20 mouse cellular contexts compared by ENCODE assay signal in the genomic region with DNA sequence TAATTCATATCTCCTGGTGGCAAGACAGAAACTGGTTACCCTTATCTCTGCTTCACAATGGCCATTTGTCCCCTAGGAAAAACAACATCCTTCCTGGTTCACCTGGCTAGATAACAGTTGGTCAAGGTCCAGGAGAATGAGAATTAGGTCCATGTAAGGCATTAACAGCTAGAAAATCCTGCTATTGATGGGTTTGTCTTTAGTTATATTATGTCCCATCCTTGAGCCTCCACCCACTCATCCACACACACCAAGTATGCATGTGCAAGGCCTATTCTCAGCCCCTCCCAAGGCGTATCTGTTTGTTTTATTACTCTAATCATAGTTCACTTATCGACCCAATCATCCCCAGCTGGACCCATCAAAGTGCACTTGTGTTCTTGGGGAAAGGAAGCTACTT.
"Had no signal": no experiment of that assay in that cellular context is flagged by ENCODE, and none has a peak within 500 bp of the region (broad histone marks: within the 10 kb centered on the region; RNA-seq: fewer than 3 reads in every experiment).

No protein-coding gene starts in this region.

- H3K4me1 ChIP-seq: limb, embryonic 10.5 days; liver, embryonic 12.5 days; liver, embryonic 15.5 days; lung, embryonic 15.5 days; megakaryocyte, embryonic 14.5 days; neural tube, embryonic 13.5 days had no signal

- ATAC-seq: inflammation-experienced regulatory T-cells, adult 6 months; liver, embryonic 12.5 days had no signal

- DNase-seq: kidney, adult 2 months; kidney, postnatal 10 days; kidney, postnatal 36 days; liver; lung, adult 18-20 months; lung, postnatal 10 days; lung, postnatal 36 days; midbrain, embryonic 14.5 days; retina, postnatal 1 day; right cerebral cortex, postnatal 25 days; thymus, postnatal 25 days had no signal

- H3K27me3 ChIP-seq: limb, embryonic 13.5 days; liver, embryonic 12.5 days; liver, embryonic 15.5 days; lung, embryonic 15.5 days; megakaryocyte, embryonic 14.5 days; neural tube, embryonic 13.5 days had no signal

- H3K9me3 ChIP-seq: limb, embryonic 10.5 days; limb, embryonic 13.5 days; liver, embryonic 12.5 days; liver, embryonic 15.5 days; lung, embryonic 15.5 days; megakaryocyte, embryonic 14.5 days; neural tube, embryonic 13.5 days had no signal

- H3K36me3 ChIP-seq: limb, embryonic 10.5 days; limb, embryonic 13.5 days; liver, embryonic 12.5 days; liver, embryonic 15.5 days; lung, embryonic 15.5 days; neural tube, embryonic 13.5 days had no signal

- H3K27ac ChIP-seq: limb, embryonic 10.5 days; limb, embryonic 13.5 days; liver, embryonic 12.5 days; liver, embryonic 15.5 days; lung, embryonic 15.5 days; neural tube, embryonic 13.5 days had no signal

- H3K4me2 ChIP-seq: limb, embryonic 13.5 days; liver, embryonic 12.5 days; liver, embryonic 15.5 days; lung, embryonic 15.5 days; midbrain, embryonic 11.5 days; neural tube, embryonic 13.5 days had no signal

- H3K4me3 ChIP-seq: limb, embryonic 10.5 days; limb, embryonic 13.5 days; liver, embryonic 12.5 days; liver, embryonic 15.5 days; lung, embryonic 15.5 days; megakaryocyte, embryonic 14.5 days; neural tube, embryonic 13.5 days had no signal

- H3K9ac ChIP-seq: limb, embryonic 13.5 days; liver, embryonic 12.5 days; liver, embryonic 15.5 days; lung, embryonic 15.5 days; neural tube, embryonic 13.5 days had no signal
